Mouse (Mus musculus): ENCODE measurements around the gene Specc1.

Gene Specc1

DNA sequence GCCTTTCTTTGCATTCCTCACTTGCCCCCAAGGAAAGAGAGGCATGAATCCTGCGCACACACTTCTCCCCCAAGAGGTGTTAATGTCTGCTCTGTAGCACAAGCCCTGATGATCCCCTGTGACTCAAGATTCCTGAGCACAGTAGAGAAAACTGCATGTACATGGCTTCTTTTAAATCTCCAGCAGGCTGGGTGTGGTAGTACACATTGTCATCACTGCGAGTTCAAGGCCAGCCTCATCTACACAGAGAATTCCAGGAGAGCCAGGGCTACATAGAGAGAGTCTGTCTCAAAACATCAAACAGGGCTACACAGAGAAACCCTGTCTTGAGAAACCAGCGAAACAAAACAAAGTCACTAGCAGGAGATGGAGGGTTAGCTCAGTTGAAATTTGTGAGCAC, 211.6 kb downstream of the Specc1 start:
- no peak for DNase-seq (ENCODE audit: low spot score in 2 of 2)

DNA sequence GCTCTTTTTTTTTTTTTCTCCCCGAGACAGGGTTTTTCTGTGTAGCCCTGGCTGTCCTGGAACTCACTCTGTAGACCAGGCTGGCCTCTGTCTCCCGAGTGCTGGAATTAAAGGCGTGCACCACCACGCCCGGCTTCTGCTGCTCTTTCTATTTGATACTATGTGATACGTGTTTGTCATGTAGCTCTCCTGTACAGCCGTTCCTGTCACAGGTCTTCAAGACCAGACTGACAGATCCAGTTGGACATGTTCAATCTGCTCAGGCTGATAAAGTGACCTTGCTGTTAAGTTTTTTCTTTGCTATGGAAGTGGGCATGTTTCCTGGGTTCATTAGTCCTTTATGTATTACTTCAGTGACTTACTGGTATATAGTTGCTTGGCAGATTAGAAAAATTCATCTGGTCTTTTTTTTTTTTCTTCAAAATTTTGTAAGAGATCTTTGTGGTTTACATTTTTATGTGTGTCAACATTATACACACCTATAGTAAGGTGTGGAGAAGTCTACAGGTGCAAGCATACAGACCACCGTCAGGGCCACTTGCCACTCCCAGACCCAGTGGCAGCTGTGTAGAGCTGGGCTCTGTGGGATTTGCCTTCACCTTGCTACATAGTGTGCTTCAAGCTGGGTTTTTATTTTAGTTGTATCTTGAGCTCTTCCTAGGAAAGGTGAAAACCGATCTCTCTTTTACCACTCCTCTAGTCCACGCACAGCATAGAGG, 221.0 kb downstream of the Specc1 start:
- DNase-seq (ENCODE audit: low spot score in 2 of 2), result no peak

DNA sequence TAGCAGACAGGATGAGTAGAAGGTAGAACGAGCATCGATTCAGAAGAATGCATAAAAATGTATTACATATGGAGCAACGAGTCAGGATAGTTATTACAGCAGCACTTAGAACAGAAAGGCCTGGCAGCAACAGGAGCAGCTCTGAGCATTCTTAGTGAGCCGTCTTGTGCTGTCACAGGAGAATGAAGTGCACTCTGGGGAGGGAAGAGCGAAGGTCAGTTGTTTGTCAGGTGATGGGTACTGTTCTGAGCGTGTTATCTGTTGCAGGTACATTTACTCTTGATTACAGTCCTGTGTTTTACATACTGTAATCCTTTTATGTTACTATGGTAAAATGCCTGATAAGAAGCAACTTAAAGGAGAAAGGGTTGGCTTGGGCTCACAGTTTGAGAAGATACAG, 224.2 kb downstream of the Specc1 start:
- DNase-seq (ENCODE audit: low spot score in 2 of 2), result no peak

DNA sequence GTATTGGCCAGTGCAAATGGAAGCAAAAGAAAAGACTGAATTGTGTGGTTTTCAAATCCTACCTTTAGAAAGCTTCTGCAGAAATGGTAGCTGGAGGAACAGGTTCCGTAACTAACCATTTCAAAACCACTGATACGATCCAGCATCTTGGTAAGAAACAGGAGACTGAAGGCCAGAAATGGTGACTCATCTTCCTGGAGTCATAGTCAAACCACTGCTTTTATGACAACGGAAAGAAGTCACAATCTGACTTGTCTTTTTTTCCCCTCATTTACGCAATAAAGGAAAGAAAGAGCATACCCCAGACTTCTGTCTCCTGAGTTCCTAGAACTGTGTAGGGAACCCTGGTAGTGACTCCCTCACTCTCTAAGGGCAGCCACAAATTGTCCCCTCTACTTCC, 228.3 kb downstream of the Specc1 start:
- DNase-seq (ENCODE audit: low spot score in 2 of 2), result peak in 1 of 2 experiments; percentile 3

DNA sequence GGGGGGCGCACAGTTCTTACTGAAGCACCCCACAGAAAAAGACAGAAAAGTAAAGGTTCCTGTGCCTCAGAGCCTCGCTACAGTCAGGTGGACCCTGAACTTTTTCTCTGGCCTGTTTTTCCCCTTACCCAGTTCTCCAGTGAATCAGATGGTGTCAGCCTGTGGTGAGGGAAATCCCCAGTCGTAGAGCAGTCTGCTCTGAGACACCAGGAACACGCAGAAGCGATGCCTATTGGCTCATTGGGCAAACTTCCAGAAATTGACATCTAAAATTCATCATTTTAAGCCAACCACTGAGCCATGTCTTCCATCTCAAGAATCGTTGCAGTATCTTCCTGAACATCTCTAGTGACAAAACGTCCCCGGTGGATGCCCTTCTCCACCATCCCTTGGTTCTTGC, 230.5 kb downstream of the Specc1 start:
- DNase-seq (ENCODE audit: low spot score in 2 of 2), result no peak

DNA sequence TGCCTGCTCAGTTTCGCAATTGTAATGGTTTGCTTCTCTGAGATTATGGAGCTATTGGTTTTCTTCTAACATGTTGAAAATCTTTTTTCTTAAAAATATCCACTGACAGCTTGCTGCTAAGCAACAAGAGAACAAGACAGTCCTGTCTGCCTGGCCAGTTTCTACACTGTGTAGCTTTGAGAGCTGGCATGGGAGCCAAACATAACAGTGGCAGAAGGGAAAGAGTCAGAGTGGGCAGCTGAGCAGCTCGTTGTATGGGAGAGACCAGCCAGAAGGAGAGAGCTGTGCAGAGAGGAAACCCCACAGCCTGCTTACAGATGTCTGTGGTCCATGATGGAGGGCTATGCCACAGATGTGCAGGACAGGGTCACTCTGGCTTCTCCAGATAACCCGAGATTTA, 235.5 kb downstream of the Specc1 start:
- no peak for DNase-seq (ENCODE audit: low spot score in 2 of 2)

DNA sequence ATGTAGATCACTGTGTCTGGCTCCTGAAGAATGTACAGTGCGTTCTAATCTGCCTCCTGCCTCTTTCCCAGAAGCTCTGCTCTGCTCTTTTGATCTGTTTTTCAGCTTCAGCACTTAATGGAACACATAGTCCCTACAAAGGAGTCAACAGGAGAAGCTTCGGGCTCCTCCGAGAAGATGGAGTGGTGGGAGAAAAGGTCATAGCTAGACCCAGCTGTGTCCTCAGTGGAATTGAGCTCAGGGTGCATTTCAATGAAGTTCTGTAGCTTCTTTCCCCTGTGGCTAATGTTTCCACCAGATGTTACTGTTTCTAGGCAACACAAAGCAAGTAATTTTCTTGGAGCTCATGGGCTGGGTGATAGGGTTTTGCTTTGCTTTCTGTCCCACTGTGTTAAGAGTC, 236.6 kb downstream of the Specc1 start:
- no peak for DNase-seq (ENCODE audit: low spot score in 2 of 2)

DNA sequence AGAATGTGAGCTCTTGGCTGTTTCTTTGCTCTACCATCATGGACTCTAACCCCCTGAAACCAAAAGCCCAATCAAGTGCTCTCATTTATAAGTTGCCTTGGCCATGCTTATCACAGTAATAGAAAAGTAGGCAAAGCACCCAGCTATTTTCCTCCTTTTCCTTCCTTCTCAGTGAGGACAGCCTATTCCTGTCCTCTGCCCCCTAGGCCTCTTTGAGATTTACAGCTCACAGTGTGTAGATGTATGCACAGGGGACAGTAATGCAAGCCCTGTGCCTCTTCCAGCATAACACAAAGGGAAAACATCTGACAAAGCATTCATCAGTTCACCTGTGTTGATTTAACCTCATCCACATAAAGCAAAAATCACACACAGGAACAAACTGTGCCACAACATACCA, 237.7 kb downstream of the Specc1 start:
- no peak for DNase-seq (ENCODE audit: low spot score in 2 of 2)

DNA sequence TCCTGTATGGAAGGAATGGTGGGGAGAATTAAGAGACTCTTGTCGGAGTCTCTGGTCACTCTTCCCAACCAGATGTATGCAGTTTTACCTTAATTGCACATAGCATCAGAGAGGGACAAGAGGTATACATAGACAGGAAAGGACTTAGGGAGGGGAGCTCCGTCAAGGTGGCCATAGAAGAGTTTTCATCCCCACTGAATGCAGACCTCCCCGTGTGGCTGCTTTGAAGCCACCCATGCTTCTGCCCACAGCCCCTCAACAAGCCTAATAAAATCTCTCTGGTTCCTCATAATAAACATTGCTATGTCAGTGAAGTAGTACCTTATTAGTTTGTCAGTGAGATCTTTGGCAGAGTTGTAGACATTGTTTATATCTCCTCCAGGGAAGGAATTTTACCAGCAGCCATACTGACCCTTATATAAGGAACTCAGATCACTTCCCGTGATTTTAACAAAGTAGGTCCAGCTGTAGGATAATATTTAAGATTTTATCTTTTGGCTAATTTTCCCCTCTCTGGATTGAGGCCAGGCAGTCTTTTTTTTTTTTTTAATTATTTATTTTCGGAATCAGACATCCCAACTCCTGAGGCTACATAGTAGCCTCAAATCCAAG, 244.4 kb downstream of the Specc1 start:
- no peak for DNase-seq (ENCODE audit: low spot score in 2 of 2)

DNA sequence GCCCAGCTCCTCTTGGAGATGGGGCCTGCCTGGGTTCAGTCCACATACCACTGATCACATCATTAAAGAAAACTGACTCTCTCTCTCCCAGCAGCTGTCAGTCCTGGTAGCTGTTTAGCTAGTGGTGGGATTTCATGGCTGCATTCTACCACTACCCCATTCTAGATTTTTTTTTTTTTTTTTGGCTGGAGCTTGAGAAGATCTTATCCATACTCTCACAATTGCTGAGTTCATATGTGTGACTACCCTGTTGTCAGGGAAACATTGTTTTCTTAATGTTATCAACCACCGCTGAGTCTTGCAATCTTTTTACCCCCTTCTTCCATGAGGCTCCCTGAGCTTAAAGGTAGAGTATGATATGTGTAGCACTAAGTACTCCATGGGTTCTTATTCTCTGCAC, 246.1 kb downstream of the Specc1 start:
- no peak for DNase-seq (ENCODE audit: low spot score in 2 of 2)

DNA sequence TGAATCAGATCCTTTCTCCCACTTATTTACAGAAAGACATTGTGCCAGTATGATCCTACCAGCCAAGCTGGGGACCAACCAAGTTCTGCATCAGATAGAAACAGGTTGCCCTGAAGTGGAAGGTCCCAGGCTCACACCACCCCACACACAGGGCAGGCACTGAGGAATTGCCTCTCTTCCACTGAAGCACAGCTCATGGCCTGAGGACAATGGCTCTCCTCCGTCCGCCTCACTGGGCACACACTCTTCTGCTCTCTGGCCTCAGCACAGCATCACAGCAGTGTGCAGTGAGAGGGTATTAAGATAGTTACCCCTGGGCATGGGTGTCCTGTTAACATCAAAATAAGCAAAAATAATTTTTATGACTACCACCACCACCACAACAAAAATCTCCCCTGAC, 252.5 kb downstream of the Specc1 start:
- no peak for DNase-seq (ENCODE audit: low spot score in 2 of 2)

DNA sequence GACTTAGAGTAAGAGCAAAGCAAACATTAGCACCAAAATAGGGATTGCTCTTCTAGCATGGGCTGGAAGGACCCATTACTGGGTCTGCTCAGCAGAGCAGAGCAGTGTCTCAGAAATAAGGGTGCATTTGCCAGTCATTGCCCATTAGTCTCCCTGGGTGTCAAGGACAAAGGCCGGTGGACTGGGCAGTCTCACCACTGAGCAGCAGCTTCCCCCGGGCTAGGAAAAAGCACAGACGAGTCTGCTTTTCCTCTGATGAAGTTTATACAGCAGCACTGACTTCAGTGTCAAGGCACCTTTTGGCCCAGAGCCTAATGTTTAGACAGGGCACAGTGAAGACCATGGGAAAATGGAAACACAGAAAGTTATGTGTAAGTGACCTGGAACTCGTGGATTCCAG, 253.3 kb downstream of the Specc1 start:
- DNase-seq (ENCODE audit: low spot score in 2 of 2), result no peak

DNA sequence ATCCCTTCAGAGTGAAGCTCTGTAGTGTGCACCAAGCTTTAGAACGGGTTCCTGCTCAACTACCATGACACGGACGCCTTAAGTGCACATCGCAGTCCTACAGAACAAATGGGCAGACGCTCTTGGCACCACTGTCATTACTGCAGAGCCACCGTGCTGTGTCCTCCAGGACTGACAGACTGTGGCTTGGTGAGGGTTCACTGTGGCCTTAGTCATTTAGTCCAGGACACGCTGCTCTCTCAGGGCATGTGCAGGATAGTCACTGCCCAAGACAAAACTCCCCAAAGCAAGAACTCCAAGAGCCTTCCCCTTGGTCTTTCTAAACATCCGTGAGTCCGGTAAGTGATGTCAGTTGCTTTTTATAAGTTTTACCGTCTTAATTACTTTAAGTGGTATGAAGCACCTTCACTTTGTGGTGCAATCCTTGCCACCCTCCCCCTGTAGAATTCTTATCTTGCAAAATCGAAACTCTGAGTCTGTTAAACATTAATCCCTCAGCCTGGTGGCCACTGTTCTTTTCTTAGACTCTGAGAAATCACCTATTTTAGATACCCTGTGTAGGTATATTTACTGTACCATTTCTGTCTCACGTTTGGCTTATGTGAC, 256.9 kb downstream of the Specc1 start:
- no peak for DNase-seq (ENCODE audit: low spot score in 2 of 2)

DNA sequence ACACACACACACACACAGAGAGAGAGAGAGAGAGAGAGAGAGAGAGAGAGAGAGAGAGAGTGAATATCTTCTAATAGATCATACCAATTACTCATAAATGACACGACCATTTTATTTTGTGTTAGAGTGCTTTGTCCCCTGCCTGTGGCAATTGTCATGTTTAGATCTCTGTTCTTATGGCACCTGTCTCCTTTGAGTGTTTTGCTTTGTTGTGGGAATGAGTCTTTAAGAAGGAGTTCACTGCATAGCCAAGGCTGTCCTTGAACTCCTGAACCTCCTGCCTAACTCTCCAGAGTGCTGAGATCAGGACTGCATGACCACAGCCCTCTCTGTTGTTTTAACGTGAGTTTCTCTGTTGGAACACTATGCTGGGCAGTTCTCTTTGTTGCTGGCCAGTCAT, 258.5 kb downstream of the Specc1 start:
- no peak for DNase-seq (ENCODE audit: low spot score in 2 of 2)

DNA sequence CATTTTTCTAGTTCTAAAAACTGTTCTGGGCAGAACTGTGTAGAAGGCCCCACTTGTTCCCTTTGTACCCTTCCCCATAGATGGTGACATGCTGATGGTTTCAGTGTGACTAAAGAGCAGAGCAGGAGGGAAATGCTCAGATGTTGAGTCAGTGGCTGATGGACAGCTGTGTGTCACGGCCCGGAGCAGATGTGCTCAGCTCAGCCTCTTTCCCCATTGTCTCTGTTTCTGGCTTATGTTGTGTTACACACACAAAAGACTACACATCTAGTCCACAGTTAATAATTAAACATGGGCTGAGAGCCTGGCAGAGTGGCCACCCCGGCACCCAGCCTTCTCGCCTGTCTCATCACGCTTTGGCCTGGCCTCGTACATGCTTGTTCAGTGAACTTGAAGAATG, 261.2 kb downstream of the Specc1 start:
- no peak for DNase-seq (ENCODE audit: low spot score in 2 of 2)

DNA sequence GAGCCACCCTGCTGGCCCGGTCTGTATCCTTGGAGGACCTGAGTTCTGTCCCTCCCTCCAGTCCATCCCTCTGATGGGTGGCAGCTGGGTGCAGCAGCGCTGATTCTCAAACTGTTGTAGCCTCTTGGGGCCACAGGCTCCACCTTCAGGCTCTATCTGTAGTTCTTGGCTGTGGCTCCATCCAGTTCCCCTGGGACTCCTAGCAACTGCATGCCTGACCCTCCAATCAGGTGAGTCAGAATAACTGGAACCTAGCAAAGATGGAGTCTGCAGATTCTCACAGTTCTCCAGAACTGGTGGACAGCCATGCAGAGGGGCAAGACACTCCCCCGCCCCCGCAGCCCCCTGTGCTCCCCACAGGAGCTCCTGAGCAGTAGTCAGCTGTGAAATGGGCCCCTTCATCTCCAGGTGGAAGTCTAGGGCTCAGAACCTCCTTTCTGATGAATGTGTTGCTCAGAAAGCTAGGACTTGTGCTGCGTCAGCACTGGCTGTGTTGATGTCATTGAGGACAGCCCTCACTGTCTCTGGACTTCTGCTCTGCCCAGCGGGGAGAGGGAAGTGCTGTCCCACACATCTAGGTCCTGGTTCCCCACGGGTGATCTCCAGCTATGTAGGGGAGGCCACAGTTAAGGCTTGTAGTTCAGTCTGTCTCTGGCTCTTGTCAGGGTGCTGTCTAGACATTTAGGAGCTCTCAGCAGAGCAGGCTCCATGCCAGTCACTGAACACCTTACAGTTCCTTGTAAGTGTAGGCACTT, 264.4 kb downstream of the Specc1 start:
- no peak for DNase-seq (ENCODE audit: low spot score in 2 of 2)

DNA sequence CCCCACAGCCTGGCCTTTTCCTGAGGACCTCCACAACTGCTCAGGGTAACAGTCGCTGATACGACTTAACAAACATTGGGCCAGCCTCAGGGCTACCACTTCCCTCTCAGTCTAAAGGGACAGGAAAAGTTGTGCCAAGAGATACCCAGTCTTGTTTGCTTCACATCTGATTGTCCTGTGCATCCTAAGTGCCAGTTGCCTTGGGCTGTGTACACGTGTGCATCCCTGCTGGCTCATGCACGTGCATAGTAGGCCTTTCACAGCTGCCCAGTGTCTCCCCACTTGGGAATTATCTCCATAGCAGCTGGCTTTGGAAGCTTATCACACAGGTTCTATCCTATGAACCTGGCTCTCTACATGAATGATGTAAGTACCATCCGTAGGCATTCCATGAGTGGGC, 266.9 kb downstream of the Specc1 start:
- no peak for DNase-seq (ENCODE audit: low spot score in 2 of 2)

DNA sequence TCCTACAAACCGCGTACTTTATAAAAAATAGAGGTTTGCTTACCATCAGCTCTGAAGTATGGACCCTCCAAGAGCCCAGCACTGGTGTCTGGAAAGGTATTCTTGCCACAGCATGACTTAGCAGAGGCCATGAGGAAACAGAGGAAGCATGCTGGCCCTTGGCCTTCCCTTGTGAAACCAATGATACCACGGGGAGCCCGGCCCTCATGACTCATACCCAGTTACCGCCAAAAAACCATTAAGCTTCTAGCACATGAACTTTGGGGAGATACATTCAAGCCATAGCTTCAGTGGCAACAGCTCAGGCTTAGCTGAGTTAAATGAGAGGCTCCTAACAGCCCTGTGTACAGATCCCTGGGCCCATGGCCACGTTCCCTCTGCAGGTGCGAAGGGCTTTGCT, 267.4 kb downstream of the Specc1 start:
- DNase-seq (ENCODE audit: low spot score in 2 of 2), result peak in 1 of 2 experiments; percentile 40

DNA sequence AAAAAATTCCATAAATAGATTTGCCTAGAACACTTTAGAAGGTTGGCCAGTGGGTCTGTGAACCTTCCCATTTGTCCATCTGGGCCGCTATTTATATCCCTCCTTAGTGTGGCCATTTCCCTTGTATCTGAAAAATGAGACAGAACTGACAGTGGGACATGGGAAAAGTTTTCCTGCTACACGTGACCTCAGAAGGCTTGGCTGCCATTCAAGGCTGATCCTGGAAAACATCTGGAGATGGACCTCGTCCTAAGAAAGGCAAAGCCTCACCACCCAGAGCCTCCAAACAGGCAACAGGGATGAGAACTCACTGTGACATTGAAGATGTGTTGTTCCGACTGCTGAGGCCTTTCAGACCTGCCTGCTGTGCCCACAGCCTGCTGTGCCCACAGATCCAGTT, 268.2 kb downstream of the Specc1 start:
- no peak for DNase-seq (ENCODE audit: low spot score in 2 of 2)

DNA sequence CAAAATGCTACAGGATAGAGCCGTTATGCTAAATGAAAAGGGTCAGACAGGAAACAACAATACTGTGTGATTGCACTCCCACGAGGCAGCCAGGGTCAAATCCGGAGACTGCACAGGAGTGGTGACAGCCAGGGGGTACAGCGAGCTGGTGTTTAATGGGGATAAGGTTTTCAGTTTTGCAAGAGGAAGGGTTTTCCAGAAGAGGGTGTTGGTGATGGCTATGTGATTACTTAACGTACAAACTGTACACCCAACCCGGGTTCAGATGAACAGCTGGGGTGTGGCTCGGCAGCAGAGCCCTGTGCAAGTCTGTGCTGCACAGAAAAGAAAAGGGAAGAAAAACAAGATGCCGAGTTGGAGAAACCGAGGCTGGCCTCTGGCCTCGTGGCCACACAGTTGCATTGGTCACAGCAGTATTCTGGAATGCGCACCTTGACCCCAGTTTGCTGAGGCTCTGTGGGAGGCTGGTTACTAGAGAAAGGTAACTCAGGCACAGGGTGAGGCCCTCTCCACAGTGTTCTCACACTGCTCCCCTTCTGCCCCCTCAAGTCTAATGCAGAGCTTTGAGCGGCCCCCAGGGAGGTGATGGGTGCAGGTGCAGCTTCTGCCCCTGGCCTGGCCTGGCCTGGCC, 284.2 kb downstream of the Specc1 start:
- DNase-seq (ENCODE audit: low spot score in 2 of 2), result no peak

DNA sequence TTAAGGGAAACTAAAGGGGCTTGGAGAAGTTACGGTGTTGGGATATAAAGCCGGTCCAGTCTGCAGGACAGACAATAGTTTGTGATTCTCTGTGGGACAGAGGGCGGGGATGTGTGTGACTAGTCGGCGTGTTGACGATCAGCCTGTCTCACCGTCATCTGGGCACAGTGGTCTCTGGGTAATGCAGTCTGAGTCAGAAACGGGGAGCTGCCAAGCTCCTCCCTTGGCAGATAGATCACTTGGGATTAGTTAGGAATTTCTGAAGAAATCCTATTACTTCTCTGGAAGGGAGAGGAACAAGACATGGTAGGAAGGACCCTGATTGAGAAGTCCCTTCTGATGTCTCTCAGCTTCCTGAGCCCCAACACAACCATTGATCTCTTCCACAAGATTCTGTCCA, 287.3 kb downstream of the Specc1 start:
- DNase-seq (ENCODE audit: low spot score in 2 of 2), result no peak

DNA sequence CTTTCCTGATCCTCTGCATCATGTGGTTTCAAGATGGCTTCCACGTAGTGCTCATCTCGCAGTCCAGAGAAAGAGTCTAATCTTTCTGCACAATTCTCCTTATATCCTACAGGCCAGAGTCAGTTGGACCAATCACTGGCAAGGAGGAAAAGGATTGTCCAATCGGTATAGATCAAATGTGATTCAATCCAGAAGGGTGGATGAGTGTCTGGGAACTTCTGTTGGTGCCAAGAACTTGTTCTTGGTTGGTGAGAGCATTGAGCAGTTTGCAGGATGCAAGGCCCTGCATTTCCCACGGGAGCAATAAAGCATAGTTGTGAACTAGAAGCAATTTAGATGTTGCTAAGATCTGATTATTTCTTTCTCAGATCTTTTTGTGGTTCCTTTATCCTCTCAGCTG, 287.9 kb downstream of the Specc1 start:
- DNase-seq (ENCODE audit: low spot score in 2 of 2), result no peak

Data from urinary bladder, adult 18-20 months (tissue).